Mouse (Mus musculus) c-Kit-negative CD71-positive TER-119-positive erythroid progenitor cells, embryonic 14.5 days (primary cell): ENCODE results near the gene Cpd.

Experiments used
- DNase-seq: peaks from one replicate; pipeline ENCODE4 v3.0.0-alpha.2; 2013; ENCODE audit warnings: low read depth, low spot score

Cpd gene

GRCm38 (mm10) chr11:76789252-76789651 lies 57.6 kb downstream of the Cpd start:
- peak; percentile 51 for DNase-seq

- DNase-seq, result no peak
Measured at GRCm38 (mm10) chr11:76775533-76775932, 71.3 kb downstream of the Cpd start.

- no peak for DNase-seq
Measured at GRCm38 (mm10) chr11:76773811-76774210, 73.0 kb downstream of the Cpd start.

- no peak for DNase-seq
Measured at GRCm38 (mm10) chr11:76770566-76770965, 76.3 kb downstream of the Cpd start.

GRCm38 (mm10) chr11:76763741-76764122 lies 83.1 kb downstream of the Cpd start:
- no peak for DNase-seq

- DNase-seq, result peak; percentile 98
Measured at GRCm38 (mm10) chr11:76763053-76763740, 83.6 kb downstream of the Cpd start, which contains the start of gene Gosr1. TSS of gene Gosr1 (minus strand) at chr11:76763579.

- no peak for DNase-seq
Measured at GRCm38 (mm10) chr11:76752276-76752675, 94.5 kb downstream of the Cpd start.

- DNase-seq, result no peak
Measured at GRCm38 (mm10) chr11:76748819-76749218, 98.0 kb downstream of the Cpd start.

GRCm38 (mm10) chr11:76745921-76746320 lies 100.9 kb downstream of the Cpd start:
- DNase-seq, result no peak

GRCm38 (mm10) chr11:76744550-76744949 lies 102.3 kb downstream of the Cpd start:
- DNase-seq, result no peak

GRCm38 (mm10) chr11:76742511-76742910 lies 104.3 kb downstream of the Cpd start:
- no peak for DNase-seq

- DNase-seq, result no peak
Measured at GRCm38 (mm10) chr11:76739125-76739524, 107.7 kb downstream of the Cpd start.

GRCm38 (mm10) chr11:76735753-76736324 lies 111.0 kb downstream of the Cpd start:
- DNase-seq, result no peak

- DNase-seq, result no peak
Measured at GRCm38 (mm10) chr11:76734560-76734959, 112.3 kb downstream of the Cpd start.

- DNase-seq, result no peak
Measured at GRCm38 (mm10) chr11:76730650-76731049, 116.2 kb downstream of the Cpd start.
